Mouse (Mus musculus) hindbrain, embryonic 13.5 days (tissue): ENCODE results near the gene Rph3al. TPM values are rescaled to one million over a fixed set of nuclear protein-coding genes. Genes with fewer than 3 reads are reported as not detected.

Source experiments
- ATAC-seq: fragments of 200-750 bp; cut with Nextera tagmentation; 2 replicates; pipeline ENCODE4 v1.8.0; 2017; ENCODE audit warnings: moderate TSS enrichment; ENCODE audit not compliant: low FRiP score
- H3K27ac ChIP-seq: fragments of 300-500 bp; sonication (generic); 2 replicates; pipeline ENCODE4 v1.5.1; 2015; ENCODE audit warnings: inconsistent platforms, mild to moderate bottlenecking, moderate library complexity
- H3K27me3 ChIP-seq: fragments of 300-500 bp; sonication (generic); 2 replicates; pipeline ENCODE4 v1.6.1; 2015; ENCODE audit warnings: mild to moderate bottlenecking, inconsistent platforms
- H3K36me3 ChIP-seq: fragments of 300-500 bp; sonication (generic); 2 replicates; pipeline ENCODE4 v1.6.1; 2015; ENCODE audit warnings: mild to moderate bottlenecking, inconsistent platforms
- H3K4me1 ChIP-seq: fragments of 300-500 bp; sonication (generic); replicated peaks from 2 replicates; pipeline ENCODE4 v1.6.1; 2015; ENCODE audit warnings: inconsistent platforms
- H3K4me2 ChIP-seq: fragments of 300-500 bp; sonication (generic); 2 replicates; pipeline ENCODE4 v1.6.1; 2015; ENCODE audit warnings: inconsistent platforms, mild to moderate bottlenecking, moderate library complexity
- H3K4me3 ChIP-seq: fragments of 300-500 bp; sonication (generic); 2 replicates; pipeline ENCODE4 v1.5.1; 2015; ENCODE audit warnings: mild to moderate bottlenecking, inconsistent platforms
- H3K9ac ChIP-seq: fragments of 300-500 bp; sonication (generic); 2 replicates; pipeline ENCODE4 v1.6.1; 2015; ENCODE audit warnings: mild to moderate bottlenecking, inconsistent platforms
- H3K9me3 ChIP-seq: fragments of 300-500 bp; sonication (generic); 2 replicates; pipeline ENCODE4 v1.6.1; 2016; ENCODE audit warnings: inconsistent platforms
- WGBS: fragments of 180-500 bp; shearing (Covaris S2); methylation state at CpG from one replicate; pipeline ENCODE4 v1.1.7; 2015; 5-methylcytosine and 5-hydroxymethylcytosine counted together
- polyA plus RNA-seq: library from polyadenylated mRNA; unstranded; fragments of >200 nt; fragmentation: Nextera tagmentation; extraction: Ambion mirVana; gene quantifications from 2 replicates; pipeline ENCODE4 v1.2.1, GENCODE M21; 2015

Gene Rph3al
- 2.2 and 2.5 TPM in 2 replicates for polyA plus RNA-seq

GRCm38 (mm10) chr11:75938379-75938906 lies at the start of gene Rph3al:
Rph3al (minus strand) TSS chr11:75938429.
- Histone ChIP-seq H3K27me3 (no peaks in the 10 kb centered on the region), H3K36me3 (no peaks in the 10 kb centered on the region), H3K27ac (peak within 1 kb of the TSS; percentile 63), H3K4me2 (peak within 1 kb of the TSS; percentile 23; the same call in 1 of the 2 replicates), H3K9me3 (no peaks in the 10 kb centered on the region), H3K4me1 (peaks cover 26% of the 10 kb centered on the region), H3K9ac (peak within 1 kb of the TSS; percentile 14; the same call in 1 of the 2 replicates), H3K4me3 (no peak within 1 kb of the TSS)
- WGBS: 73% methylated on average over 6 of the region's 6 CpGs
- ATAC-seq: no peak

DNA sequence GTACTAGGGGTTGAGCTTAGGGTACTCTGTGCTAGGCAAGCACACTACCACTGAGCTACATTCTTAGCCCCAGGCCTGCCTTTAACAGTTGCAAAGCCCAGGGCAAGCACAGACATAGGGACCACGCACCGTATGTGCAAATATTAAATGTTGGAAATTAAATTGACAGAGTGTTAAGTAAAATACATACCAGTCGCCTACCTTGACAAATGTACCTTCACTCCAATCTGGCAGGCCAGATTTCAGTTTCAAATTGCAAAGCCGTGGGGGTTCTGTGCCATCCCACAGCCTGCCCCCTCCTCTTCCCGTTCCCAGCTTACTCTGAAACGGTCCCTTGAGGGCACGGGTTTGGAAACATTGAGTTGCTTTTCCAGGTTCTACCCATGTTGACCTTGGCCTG lies 47.7 kb upstream of the Rph3al start:
- H3K4me3 ChIP-seq: no peak overlapping the region
- no peak for ATAC-seq
- H3K4me2 ChIP-seq: no peak overlapping the region
- 72% methylated on average over 7 of the region's 7 CpGs for WGBS
- no peaks in the 10 kb centered on the region for H3K4me1 ChIP-seq
- no peaks in the 10 kb centered on the region for H3K27me3 ChIP-seq
- H3K36me3 ChIP-seq: no peaks in the 10 kb centered on the region
- no peaks in the 10 kb centered on the region for H3K9me3 ChIP-seq
- no peak overlapping the region for H3K27ac ChIP-seq
- no peak overlapping the region for H3K9ac ChIP-seq

DNA sequence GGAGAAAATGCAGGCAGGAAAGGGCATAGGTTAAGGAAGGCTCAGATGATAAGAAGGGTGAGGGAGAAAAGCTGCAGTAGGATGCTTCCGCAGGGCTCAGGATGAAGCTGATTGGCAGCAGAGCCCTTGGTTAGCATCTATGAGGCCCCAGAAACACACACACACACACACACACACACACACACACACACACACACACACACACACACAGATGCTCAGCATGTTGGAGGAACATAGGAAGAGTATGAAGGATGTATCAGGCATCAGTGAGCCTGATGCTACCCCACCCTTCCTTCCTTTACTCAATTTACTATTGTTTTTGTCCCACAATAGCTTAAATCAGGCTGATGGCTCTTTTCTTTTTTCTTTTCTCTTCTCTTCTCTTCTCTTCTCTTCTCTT lies 46.4 kb upstream of the Rph3al start:
- Histone ChIP-seq H3K4me2 (no peak overlapping the region), H3K4me1 (no peaks in the 10 kb centered on the region), H3K27ac (no peak overlapping the region), H3K36me3 (no peaks in the 10 kb centered on the region), H3K27me3 (no peaks in the 10 kb centered on the region), H3K4me3 (no peak overlapping the region), H3K9me3 (no peaks in the 10 kb centered on the region), H3K9ac (no peak overlapping the region)
- no peak for ATAC-seq
- WGBS: 73% methylated on average over 1 of the region's 1 CpGs

DNA sequence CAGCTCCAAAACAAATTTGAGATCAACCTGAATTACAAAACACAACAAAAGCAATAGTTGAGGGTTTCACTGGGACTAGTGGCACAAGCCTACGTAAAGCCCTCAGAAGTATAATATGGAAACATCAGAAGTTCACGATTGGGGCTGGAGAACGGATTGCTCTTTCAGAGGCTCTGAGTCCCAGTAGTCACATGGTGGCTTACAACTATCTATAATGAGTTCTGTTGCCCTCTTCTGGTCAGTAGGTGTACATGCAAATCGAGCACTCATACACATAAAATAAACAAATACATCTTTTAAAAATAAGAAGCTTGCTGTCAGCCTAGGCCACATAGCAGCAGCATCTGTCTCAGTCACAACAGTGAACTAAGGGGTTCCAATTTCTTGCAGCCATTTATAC lies 45.0 kb upstream of the Rph3al start:
- no peaks in the 10 kb centered on the region for H3K27me3 ChIP-seq
- no peaks in the 10 kb centered on the region for H3K9me3 ChIP-seq
- H3K9ac ChIP-seq: no peak overlapping the region
- H3K4me2 ChIP-seq: no peak overlapping the region
- no peaks in the 10 kb centered on the region for H3K36me3 ChIP-seq
- WGBS: 74% methylated on average over 4 of the region's 4 CpGs
- ATAC-seq: no peak
- H3K4me3 ChIP-seq: no peak overlapping the region
- no peak overlapping the region for H3K27ac ChIP-seq
- H3K4me1 ChIP-seq: no peaks in the 10 kb centered on the region

DNA sequence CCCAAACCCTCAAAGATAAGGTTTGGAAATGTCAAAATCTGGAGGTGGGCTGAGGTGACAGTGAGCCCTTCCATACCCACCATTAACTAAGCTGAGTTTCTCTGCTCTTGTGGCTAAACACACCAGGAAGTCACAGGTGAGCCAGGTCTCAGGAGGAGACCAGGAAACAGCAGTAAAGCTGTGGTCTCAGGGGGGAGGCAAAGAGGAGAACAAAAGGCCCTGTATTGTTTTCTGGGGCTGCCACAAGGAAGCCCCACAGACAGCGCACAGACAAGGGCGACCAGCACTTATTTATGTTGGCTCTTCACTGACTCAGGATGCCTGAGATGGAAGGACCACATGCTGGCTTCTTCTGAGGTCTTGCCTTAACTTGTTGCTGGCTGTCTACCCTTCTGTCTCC lies 42.2 kb upstream of the Rph3al start:
- H3K4me1 ChIP-seq: no peaks in the 10 kb centered on the region
- no peak overlapping the region for H3K9ac ChIP-seq
- no peaks in the 10 kb centered on the region for H3K36me3 ChIP-seq
- WGBS: 40% methylated on average over 2 of the region's 2 CpGs
- no peak overlapping the region for H3K4me2 ChIP-seq
- ATAC-seq: no peak
- no peak overlapping the region for H3K27ac ChIP-seq
- no peak overlapping the region for H3K4me3 ChIP-seq
- no peaks in the 10 kb centered on the region for H3K9me3 ChIP-seq
- H3K27me3 ChIP-seq: no peaks in the 10 kb centered on the region

- Histone ChIP-seq H3K4me3 (no peak overlapping the region), H3K4me1 (no peaks in the 10 kb centered on the region), H3K27ac (no peak overlapping the region), H3K4me2 (no peak overlapping the region), H3K27me3 (no peaks in the 10 kb centered on the region), H3K9me3 (no peaks in the 10 kb centered on the region), H3K9ac (no peak overlapping the region), H3K36me3 (no peaks in the 10 kb centered on the region)
- no peak for ATAC-seq
- 84% methylated on average over 6 of the region's 6 CpGs for WGBS
Observed at GRCm38 (mm10) chr11:75978051-75978450, 39.8 kb upstream of the Rph3al start.

GRCm38 (mm10) chr11:75976748-75977147 lies 38.5 kb upstream of the Rph3al start:
- H3K4me3 ChIP-seq: no peak overlapping the region
- no peaks in the 10 kb centered on the region for H3K4me1 ChIP-seq
- no peaks in the 10 kb centered on the region for H3K27me3 ChIP-seq
- no peaks in the 10 kb centered on the region for H3K9me3 ChIP-seq
- H3K9ac ChIP-seq: no peak overlapping the region
- WGBS: 67% methylated on average over 8 of the region's 8 CpGs
- no peaks in the 10 kb centered on the region for H3K36me3 ChIP-seq
- H3K4me2 ChIP-seq: no peak overlapping the region
- no peak overlapping the region for H3K27ac ChIP-seq
- no peak for ATAC-seq

DNA sequence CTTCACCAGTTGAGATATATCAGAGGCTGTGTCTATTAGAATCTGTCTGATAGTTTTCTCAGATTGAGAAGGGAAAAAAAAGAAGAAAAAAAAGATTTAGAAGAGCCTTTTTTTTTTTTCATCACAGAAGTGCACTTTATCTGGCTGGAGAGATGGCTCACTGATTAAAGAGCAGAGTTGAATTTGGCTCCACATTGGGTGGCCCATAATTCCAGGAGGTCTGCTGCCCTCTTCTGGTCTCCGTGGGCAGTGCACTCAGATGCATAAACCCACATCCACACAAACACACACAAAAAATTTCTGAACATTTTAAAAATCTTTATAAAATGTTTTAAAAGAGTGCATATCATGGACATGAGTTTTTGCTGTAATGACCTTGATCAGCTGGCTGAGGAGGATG lies 35.8 kb upstream of the Rph3al start:
- H3K27ac ChIP-seq: no peak overlapping the region
- ATAC-seq: no peak
- 98% methylated on average over 1 of the region's 1 CpGs for WGBS

GRCm38 (mm10) chr11:75972916-75973567 lies 34.8 kb upstream of the Rph3al start:
- no peak overlapping the region for H3K4me3 ChIP-seq
- H3K4me2 ChIP-seq: no peak overlapping the region
- H3K27me3 ChIP-seq: peaks cover 8% of the 10 kb centered on the region; the same call in 1 of the 2 replicates
- no peaks in the 10 kb centered on the region for H3K9me3 ChIP-seq
- H3K4me1 ChIP-seq: no peaks in the 10 kb centered on the region
- H3K9ac ChIP-seq: no peak overlapping the region
- H3K27ac ChIP-seq: no peak overlapping the region
- 38% methylated on average over 7 of the region's 7 CpGs for WGBS
- no peaks in the 10 kb centered on the region for H3K36me3 ChIP-seq
- ATAC-seq: no peak

More for the DNA sequence above, 35.8 kb upstream of the Rph3al start:
- peaks cover 8% of the 10 kb centered on the region; the same call in 1 of the 2 replicates for H3K27me3 ChIP-seq
- no peaks in the 10 kb centered on the region for H3K9me3 ChIP-seq
- H3K4me2 ChIP-seq: no peak overlapping the region
- H3K36me3 ChIP-seq: no peaks in the 10 kb centered on the region
- H3K4me3 ChIP-seq: no peak overlapping the region
- no peak overlapping the region for H3K9ac ChIP-seq
- H3K4me1 ChIP-seq: no peaks in the 10 kb centered on the region

GRCm38 (mm10) chr11:75972188-75972587 lies 34.0 kb upstream of the Rph3al start:
- no peak overlapping the region for H3K9ac ChIP-seq
- H3K4me3 ChIP-seq: no peak overlapping the region
- 88% methylated on average over 3 of the region's 3 CpGs for WGBS
- ATAC-seq: no peak
- peaks cover 2% of the 10 kb centered on the region for H3K4me1 ChIP-seq
- no peaks in the 10 kb centered on the region for H3K36me3 ChIP-seq
- H3K4me2 ChIP-seq: no peak overlapping the region
- no peak overlapping the region for H3K27ac ChIP-seq
- no peaks in the 10 kb centered on the region for H3K9me3 ChIP-seq
- H3K27me3 ChIP-seq: peaks cover 11% of the 10 kb centered on the region

DNA sequence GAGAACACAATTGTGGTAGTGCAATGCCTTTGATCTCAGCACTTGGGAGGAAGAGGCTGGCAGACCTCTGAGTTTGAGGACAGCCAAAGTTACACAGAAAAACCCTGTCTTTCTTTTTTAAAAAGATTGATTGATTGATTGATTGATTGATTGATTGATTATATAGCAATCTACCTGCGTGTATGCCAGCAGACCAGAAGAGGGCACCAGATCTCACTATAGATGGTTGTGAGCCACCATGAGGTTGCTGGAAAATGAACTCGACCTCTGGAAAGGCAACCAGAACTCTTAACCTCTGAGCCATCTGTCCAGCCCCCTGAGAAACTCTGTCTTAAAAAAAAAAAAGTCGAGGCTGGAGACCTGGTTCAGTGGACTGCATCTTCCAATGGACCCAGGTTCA lies 32.4 kb upstream of the Rph3al start:
- Histone ChIP-seq H3K4me2 (no peak overlapping the region), H3K9me3 (no peaks in the 10 kb centered on the region), H3K27me3 (peaks cover 23% of the 10 kb centered on the region), H3K4me1 (peaks cover 18% of the 10 kb centered on the region), H3K36me3 (no peaks in the 10 kb centered on the region), H3K4me3 (no peak overlapping the region), H3K9ac (no peak overlapping the region), H3K27ac (no peak overlapping the region)
- 20% methylated on average over 3 of the region's 3 CpGs for WGBS
- ATAC-seq: no peak

DNA sequence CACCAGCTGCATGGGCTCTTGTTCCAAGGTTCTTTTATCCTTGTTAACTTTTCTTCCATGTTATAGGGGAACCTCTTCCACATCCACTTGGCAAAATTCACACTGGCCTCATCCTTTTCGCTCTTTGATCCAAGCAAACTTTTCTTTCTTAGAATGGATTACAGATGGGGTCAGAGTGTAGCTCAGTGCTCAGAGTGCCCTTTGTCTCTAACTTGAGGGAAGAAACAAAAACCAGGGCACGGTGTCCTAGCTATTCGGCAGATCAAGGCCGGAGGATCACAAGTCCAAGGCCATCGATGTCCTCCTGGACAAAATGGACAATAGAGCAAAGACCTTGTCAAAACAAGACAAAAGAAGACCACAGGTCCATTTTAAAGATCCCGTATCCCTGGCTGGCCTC lies 30.5 kb upstream of the Rph3al start:
- no peak overlapping the region for H3K4me2 ChIP-seq
- 80% methylated on average over 6 of the region's 6 CpGs for WGBS
- H3K27me3 ChIP-seq: peaks cover 38% of the 10 kb centered on the region
- H3K27ac ChIP-seq: no peak overlapping the region
- no peak overlapping the region for H3K4me3 ChIP-seq
- no peaks in the 10 kb centered on the region for H3K36me3 ChIP-seq
- H3K9me3 ChIP-seq: no peaks in the 10 kb centered on the region
- no peak for ATAC-seq
- H3K4me1 ChIP-seq: peaks cover 36% of the 10 kb centered on the region
- no peak overlapping the region for H3K9ac ChIP-seq
